Mouse (Mus musculus) cerebellum, adult 2 months (tissue): ENCODE results near the gene Foxe3. TPM values are rescaled to one million over a fixed set of nuclear protein-coding genes. Genes with fewer than 3 reads are reported as not detected.

Experiments
- DNase-seq, 2 experiments: peaks; one replicate each; pipeline ENCODE4 v3.0.0; 2021
- H3K27ac ChIP-seq: fragments of 200-500 bp; 2 replicates; pipeline ENCODE4 v1.5.1; 2012; ENCODE audit warnings: low read length, control low read depth, inconsistent platforms; ENCODE audit not compliant: insufficient read depth
- H3K27me3 ChIP-seq: fragments of 200-500 bp; 2 replicates; pipeline ENCODE4 v1.6.1; 2012; ENCODE audit warnings: inconsistent platforms, mild to moderate bottlenecking, low read length, moderate library complexity; ENCODE audit not compliant: control insufficient read depth, insufficient read depth
- H3K4me1 ChIP-seq: fragments of 200-500 bp; 2 replicates; pipeline ENCODE4 v1.6.1; 2011; ENCODE audit warnings: low read length; ENCODE audit not compliant: control insufficient read depth, insufficient read depth
- H3K4me3 ChIP-seq: fragments of 200-500 bp; replicated peaks from 2 replicates; pipeline ENCODE3; 2011; ENCODE audit warnings: mild to moderate bottlenecking, low read depth, low read length, control low read depth; ENCODE audit not compliant: insufficient read depth
- CTCF ChIP-seq: fragments of 200-500 bp; IDR thresholded peaks from 2 replicates; pipeline ENCODE4 v1.5.1; 2011; ENCODE audit warnings: low read depth, mild to moderate bottlenecking, control low read depth, low read length, moderate library complexity, borderline replicate concordance; ENCODE audit not compliant: insufficient read depth
- POLR2A ChIP-seq: fragments of 200-500 bp; IDR thresholded peaks from 2 replicates; pipeline ENCODE4 v1.6.1; 2011; ENCODE audit warnings: low read length, control low read depth, borderline replicate concordance; ENCODE audit not compliant: insufficient read depth
- WGBS: fragments of 180-500 bp; shearing (Covaris S2); methylation state at CpG from one replicate; pipeline ENCODE4 v1.1.7; 2018; 5-methylcytosine and 5-hydroxymethylcytosine counted together
- polyA plus RNA-seq: library from polyadenylated mRNA; depleted of rRNA; stranded (reverse); fragments of >200 nt; gene quantifications from 2 replicates; pipeline ENCODE4 v1.2.3, GENCODE M21; 2012

The Foxe3 gene
- polyA plus RNA-seq, 1 experiment: not detected

GRCm38 (mm10) chr4:114907056-114907917 is 18.5 kb downstream of the Foxe3 start:
- TF ChIP-seq CTCF: no peak
- no peak for TF ChIP-seq POLR2A
- DNase-seq: no peak
- Histone ChIP-seq H3K4me3 (no peak overlapping the region), H3K27me3 (peaks cover 23% of the 10 kb centered on the region; the same call in 1 of the 2 replicates), H3K27ac (no peak overlapping the region), H3K4me1 (no peaks in the 10 kb centered on the region)
- 3% methylated on average over 74 of the region's 74 CpGs for WGBS

GRCm38 (mm10) chr4:114905969-114906680 is 19.7 kb downstream of the Foxe3 start:
- H3K4me1 ChIP-seq: no peaks in the 10 kb centered on the region
- 31% methylated on average over 10 of the region's 10 CpGs for WGBS
- TF ChIP-seq CTCF (no peak), POLR2A (no peak)
- H3K27ac ChIP-seq: no peak overlapping the region
- H3K27me3 ChIP-seq: peaks cover 28% of the 10 kb centered on the region; the same call in 1 of the 2 replicates
- DNase-seq: no peak
- no peak overlapping the region for H3K4me3 ChIP-seq

GRCm38 (mm10) chr4:114905501-114905900 is 20.3 kb downstream of the Foxe3 start:
- DNase-seq: no peak
- Histone ChIP-seq H3K4me3 (no peak overlapping the region), H3K4me1 (no peaks in the 10 kb centered on the region), H3K27ac (no peak overlapping the region), H3K27me3 (peaks cover 28% of the 10 kb centered on the region; the same call in 1 of the 2 replicates)
- 47% methylated on average over 3 of the region's 3 CpGs for WGBS
- TF ChIP-seq POLR2A (no peak), CTCF (no peak)

- no peak overlapping the region for H3K4me3 ChIP-seq
- H3K4me1 ChIP-seq: no peaks in the 10 kb centered on the region
- WGBS: 6% methylated on average over 11 of the region's 11 CpGs
- no peak overlapping the region for H3K27ac ChIP-seq
- H3K27me3 ChIP-seq: peaks cover 25% of the 10 kb centered on the region; the same call in 1 of the 2 replicates
- DNase-seq: no peak
- TF ChIP-seq CTCF (no peak), POLR2A (no peak)
Measured at GRCm38 (mm10) chr4:114903422-114903782, 22.4 kb downstream of the Foxe3 start.

GRCm38 (mm10) chr4:114902641-114903421 is 23.0 kb downstream of the Foxe3 start:
- TF ChIP-seq POLR2A (no peak), CTCF (no peak)
- H3K4me1 ChIP-seq: no peaks in the 10 kb centered on the region
- DNase-seq: no peak
- H3K27me3 ChIP-seq: peaks cover 22% of the 10 kb centered on the region; the same call in 1 of the 2 replicates
- WGBS: 3% methylated on average over 39 of the region's 39 CpGs
- H3K4me3 ChIP-seq: no peak overlapping the region
- H3K27ac ChIP-seq: no peak overlapping the region

GRCm38 (mm10) chr4:114901643-114902351 is 24.0 kb downstream of the Foxe3 start:
- DNase-seq: no peak
- TF ChIP-seq POLR2A (no peak), CTCF (no peak)
- WGBS: 2% methylated on average over 42 of the region's 42 CpGs
- Histone ChIP-seq H3K4me1 (no peaks in the 10 kb centered on the region), H3K27ac (no peak overlapping the region), H3K27me3 (peaks cover 14% of the 10 kb centered on the region; the same call in 1 of the 2 replicates), H3K4me3 (no peak overlapping the region)
